Mouse (Mus musculus) v-Abl transformed pro-B cells (cell line): ENCODE data around the gene Flywch2.

Experiments used
- in situ Hi-C, 2 experiments: fragments of 400-800 bp; cut with MboI; formaldehyde crosslinking; loops; one replicate each; pipeline ENCODE4 v1.15.1; 2025; ENCODE audit not compliant: unreplicated experiment in 2 of 2

Flywch2 gene

GRCm38 (mm10) chr17:23785561-23786471, at the start of gene Flywch2:
Flywch2 (minus strand) TSS chr17:23786081.
- in situ Hi-C loops, result no loop called here

- in situ Hi-C loops, result no loop called here
Measured at GRCm38 (mm10) chr17:23831201-23831600, 45.3 kb upstream of the Flywch2 start.

- in situ Hi-C loops, result no loop called here
Measured at GRCm38 (mm10) chr17:23829064-23829619, 43.3 kb upstream of the Flywch2 start, which contains the start of gene Elob. Elob (minus strand) TSS chr17:23829136.

GRCm38 (mm10) chr17:23828271-23829001, 42.6 kb upstream of the Flywch2 start:
- in situ Hi-C loops, result no loop called here

GRCm38 (mm10) chr17:23825591-23825990, 39.7 kb upstream of the Flywch2 start:
- in situ Hi-C loops, result no loop called here

- in situ Hi-C loops, result no loop called here
Measured at GRCm38 (mm10) chr17:23823614-23824013, 37.7 kb upstream of the Flywch2 start.

GRCm38 (mm10) chr17:23823018-23823417, 37.1 kb upstream of the Flywch2 start:
- in situ Hi-C loops, result no loop called here

DNA sequence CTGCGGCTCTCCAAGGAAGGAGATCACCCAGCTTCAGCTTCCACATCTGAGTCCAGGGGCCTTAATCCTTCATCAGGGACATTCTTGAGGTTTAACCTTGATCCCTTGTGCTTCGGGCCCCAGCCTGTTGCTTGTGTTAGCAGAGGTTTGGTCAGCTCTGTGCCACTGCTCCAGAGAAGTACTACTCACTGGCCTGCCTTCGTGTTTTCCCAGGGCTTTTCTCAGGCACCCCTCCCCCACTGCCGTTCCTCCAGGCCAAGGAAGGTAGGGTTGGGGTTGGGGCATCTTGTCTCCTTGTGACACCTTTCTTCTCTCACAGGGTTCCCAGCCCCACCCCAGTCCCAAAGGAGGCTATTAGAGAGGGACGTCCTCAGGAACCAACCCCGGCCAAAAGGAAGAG, 36.2 kb upstream of the Flywch2 start:
- in situ Hi-C loops, result no loop called here

DNA sequence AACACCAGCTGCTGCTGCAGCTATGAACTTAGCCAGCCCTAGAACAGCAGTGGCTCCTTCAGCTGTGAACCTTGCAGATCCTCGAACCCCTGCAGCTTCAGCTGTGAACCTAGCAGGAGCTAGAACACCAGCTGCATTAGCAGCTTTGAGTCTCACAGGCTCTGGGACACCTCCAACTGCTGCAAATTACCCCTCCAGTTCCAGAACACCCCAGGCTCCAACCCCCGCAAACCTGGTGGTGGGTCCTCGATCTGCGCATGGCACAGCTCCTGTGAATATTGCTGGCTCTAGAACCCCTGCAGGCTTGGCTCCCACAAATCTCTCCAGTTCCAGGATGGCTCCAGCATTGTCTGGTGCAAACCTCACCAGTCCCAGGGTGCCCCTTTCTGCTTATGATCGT, 34.9 kb upstream of the Flywch2 start:
- in situ Hi-C loops, result no loop called here

GRCm38 (mm10) chr17:23819235-23819634, 33.4 kb upstream of the Flywch2 start:
- in situ Hi-C loops, result no loop called here

DNA sequence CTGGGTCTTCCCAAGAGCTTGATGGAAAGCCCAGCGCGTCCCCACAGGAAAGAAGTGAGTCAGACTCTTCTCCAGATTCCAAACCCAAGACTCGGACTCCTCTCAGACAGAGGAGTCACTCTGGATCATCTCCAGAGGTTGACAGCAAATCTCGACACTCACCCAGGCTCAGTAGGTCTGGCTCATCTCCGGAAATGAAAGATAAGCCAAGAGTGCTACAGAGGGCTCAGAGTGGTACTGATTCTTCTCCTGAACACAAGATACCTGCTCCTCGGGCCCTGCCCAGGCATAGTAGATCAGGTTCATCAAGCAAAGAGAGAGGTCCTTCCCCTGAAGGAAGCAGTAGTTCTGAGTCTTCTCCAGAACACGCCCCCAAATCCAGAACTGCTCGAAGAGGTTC, 32.7 kb upstream of the Flywch2 start:
- in situ Hi-C loops, result no loop called here

GRCm38 (mm10) chr17:23815641-23816040, 29.8 kb upstream of the Flywch2 start:
- in situ Hi-C loops, result no loop called here

GRCm38 (mm10) chr17:23807918-23808317, 22.0 kb upstream of the Flywch2 start:
- in situ Hi-C loops, result no loop called here

- in situ Hi-C loops, result no loop called here
Measured at GRCm38 (mm10) chr17:23806867-23807266, 21.0 kb upstream of the Flywch2 start.

DNA sequence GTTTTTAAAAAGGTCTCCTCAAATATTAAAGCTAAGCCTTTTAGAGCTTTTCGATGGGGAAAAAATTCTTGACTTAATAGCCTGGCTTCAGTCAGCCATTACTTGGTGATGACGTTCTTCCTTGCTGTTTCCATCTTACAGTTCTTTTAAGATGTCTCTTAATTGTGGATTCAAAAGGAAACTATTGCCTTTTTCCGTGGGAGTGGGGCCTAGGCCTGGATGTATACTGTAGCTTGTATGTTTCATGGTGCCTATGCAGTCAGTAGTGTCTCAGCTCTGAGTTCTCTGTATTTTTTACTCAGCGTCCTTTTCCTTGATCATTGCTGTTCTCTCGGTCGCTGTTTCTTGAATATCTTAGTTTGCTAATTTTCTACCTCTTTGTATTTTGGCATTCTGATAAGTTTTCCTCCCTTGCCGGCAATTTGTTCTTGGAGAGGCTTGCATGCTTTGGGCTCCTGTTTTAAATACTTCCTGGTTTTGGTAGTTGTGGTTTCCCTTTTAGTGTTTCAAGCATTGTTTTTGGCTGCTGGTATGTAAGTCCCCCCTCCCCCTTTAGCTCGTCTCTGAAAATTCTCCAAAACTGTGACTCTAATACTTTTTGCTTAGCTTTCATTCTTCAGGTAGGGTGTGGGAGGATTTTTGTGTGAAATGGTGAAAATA, 18.7 kb upstream of the Flywch2 start:
- in situ Hi-C loops, result no loop called here

- in situ Hi-C loops, result no loop called here
Measured at GRCm38 (mm10) chr17:23803366-23804041, 17.6 kb upstream of the Flywch2 start.

DNA sequence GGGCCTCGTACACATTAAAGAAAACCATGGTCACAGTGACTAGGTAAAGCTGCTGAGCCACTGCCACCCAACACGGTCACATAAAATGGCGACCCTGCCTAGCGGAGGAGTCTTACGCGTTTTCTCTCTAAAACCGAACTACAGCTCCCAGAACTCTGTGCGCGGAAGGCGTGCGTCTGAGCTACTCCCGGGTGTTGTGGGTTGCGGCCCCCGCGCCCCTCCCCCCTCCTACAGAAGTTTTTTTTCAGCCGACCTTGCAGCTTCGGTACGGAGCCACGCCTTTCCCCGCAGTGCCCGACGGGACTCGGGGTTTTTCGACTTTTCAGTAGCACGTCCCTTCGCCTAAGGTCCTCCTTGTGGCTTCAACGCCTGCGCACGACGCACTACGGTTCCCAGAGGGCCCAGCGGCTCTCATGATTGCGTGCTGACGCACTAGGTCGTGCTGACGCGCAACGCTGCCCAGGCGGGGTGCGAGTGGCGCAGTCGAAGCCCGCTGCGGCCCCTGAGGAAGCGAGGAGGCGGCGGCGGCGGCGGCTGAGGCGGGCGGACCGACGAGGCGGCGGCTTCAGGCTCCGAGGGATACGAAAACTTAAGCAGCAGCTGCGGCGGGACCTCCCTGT, 17.0 kb upstream of the Flywch2 start:
- in situ Hi-C loops, result no loop called here

- in situ Hi-C loops, result no loop called here
Measured at GRCm38 (mm10) chr17:23801627-23802026, 15.7 kb upstream of the Flywch2 start.

GRCm38 (mm10) chr17:23797316-23797715, 11.4 kb upstream of the Flywch2 start:
- in situ Hi-C loops, result no loop called here

GRCm38 (mm10) chr17:23795323-23795722, 9.4 kb upstream of the Flywch2 start:
- in situ Hi-C loops, result no loop called here
